Mouse (Mus musculus) cerebellum, adult 9-10 months (tissue): ENCODE data around the gene Sipa1l3.

Source experiments
- DNase-seq: peaks from one replicate; pipeline ENCODE4 v3.0.0; 2022

Gene Sipa1l3

DNA sequence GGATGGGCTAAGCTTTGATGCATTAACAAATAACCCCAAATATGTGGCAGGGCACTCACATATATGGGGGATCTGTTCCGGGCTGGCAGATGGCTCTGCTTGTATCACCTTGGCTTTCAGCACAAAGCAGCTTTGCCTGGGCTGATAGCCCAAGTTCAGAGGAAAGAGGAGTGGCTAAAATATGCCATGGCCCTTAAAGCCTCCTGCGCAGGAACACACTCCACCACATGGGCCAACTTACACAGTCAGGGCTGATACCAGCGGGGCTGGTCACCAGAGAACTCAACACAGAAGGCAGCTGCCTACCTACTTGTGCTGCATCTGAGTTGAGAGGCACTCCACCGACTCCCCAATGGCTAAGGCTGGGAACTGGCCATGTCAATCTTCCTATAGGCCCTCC is 111.6 kb downstream of the Sipa1l3 start:
- DNase-seq: no peak

DNA sequence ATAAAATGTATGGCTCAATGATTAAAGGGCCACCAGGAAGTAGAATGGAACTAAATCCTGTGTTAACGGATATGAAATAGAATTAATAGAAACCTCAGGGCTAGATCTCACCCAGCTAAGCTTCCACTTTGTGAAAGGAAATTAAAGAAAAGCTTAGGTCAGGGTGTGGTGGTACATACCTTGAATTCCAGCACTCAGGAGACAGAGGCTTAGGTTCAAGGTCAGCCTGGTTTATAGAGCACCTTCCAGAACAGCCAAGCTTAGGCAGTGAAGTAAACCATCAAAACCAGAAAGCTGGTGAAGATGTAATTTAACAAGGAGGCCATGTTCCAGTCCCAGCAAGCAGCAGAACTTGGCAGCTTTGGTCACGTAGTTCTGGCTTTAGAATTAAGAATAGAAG is 114.3 kb downstream of the Sipa1l3 start:
- DNase-seq: no peak

DNA sequence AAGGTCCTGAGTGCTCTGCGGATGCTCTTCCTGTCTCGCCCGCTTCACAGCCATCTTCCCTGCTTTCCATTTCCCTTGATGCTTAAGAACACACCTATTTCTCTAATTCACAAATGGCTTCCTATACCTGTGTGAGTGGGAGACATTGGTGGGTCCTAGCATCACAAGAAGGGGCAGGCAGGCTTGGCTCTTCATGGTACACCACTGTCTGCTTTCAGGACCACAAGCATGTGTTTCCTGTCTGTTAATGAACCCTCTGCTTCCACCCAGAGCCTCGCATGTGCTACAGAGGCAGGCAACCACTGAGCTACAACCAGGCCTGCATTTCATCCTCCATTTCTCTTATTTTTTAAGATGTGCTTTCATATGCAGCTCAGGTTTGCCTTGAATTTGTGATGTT is 116.4 kb downstream of the Sipa1l3 start:
- DNase-seq: no peak

DNA sequence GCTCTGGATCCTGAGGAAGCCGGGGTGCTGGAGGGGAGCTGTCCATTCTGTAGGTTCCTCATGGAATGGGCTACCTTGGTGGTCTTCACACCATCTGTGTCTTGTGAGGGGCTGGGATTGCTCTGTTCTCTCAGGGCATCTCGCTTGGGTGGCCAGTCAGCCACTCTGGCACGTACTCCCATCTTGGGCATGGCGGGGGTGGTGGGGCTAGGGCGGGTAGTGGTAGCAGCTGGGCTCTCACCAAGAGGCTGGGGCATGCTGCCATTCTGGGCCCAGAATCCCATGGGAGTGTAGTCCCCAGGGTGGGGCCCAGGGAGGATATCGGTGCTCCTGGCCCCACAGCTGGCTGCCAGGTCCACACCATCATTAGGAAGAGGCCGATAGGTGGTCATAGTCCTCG is 118.0 kb downstream of the Sipa1l3 start:
- no peak for DNase-seq

DNA sequence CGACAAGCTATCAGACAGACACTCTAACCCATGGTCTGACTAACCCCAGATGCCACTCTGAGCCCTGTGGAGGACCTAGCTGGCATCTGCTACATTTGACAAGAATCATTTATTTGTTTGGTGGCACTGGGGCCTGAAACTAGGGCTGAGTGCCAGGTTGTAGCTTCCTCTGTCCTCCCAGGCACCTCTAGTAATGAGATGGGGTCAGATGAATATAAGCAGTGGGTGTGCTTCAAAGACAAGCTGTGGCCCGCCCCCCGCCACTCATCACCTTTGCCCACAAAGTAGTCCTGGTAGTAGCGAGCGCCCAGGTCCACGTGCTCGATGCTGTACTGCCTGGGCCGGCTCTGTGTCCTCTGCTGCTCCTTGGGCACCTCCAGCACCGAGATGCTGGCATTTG is 119.4 kb downstream of the Sipa1l3 start:
- no peak for DNase-seq

DNA sequence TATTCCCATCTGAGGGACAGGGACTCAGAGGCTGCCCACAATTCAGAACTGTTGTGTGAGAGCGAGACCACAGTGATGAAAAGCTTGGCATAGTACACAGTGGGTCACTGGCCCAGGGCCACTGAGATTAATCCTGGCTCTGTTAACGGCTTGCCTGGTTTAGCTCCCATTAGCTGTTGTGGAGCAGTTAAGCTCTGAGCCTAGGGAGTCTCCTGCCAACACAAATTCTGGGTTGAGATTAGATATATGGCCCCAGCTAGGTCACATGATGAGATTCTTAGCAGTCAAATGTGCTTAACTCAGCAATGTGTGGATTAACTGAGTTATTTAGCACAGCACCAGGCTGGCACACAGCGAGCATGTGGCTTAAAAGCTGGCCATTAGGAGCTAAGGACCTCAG is 121.0 kb downstream of the Sipa1l3 start:
- no peak for DNase-seq

DNA sequence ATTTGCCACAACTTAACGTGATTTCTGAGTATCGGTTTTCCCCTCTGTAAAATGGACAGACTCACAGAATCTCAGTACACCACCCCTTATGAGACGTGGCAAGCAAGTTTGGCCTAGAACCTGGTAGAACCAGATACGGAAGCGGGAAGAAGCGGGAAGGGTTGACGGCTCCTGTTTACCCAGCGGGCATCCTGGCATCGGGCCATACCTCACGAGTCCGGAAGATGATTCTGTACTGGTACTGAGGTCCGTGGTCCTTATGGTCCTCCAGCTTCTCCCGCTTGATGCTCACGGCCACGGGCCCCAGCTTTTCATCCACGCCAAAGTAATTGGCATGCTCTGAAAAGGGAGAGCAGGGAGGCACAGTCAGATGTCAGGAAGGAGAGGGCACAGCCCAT is 121.5 kb downstream of the Sipa1l3 start:
- DNase-seq: peak; percentile 78

DNA sequence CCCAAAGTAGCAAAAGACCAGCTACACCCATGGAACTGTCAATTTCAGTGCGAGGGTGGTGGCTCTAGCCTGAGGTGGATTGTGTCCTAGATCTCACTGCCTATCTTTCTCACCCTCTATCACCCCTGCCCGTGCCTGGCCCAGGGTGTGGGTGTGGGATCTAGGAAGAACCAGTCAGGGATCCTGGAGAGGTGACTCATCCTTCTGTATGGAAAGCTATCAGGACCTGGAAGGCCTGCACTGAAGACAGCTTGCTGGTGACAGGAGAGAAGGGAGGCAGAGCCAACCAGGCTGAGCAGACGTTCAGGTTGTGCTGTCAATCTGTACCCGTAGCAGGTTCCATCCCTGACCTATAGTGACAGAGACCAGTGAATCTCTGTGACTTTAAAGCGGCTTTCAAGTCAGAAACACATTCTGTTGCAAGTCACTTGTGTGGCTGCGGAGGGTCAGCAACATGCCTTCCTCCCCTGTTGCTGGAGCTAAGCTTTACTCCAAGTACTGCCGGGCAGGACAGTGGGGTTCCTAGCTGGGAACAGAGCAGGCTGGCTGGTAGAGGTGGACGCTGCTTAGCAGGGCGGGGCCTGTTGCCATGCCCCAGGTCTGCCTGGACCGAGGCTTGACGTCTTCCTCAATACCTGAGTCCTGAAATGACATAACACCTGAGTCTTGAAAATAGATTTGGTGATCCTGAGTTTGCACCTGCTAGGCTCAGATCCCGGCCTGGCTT is 122.1 kb downstream of the Sipa1l3 start:
- peak; percentile 82 for DNase-seq

DNA sequence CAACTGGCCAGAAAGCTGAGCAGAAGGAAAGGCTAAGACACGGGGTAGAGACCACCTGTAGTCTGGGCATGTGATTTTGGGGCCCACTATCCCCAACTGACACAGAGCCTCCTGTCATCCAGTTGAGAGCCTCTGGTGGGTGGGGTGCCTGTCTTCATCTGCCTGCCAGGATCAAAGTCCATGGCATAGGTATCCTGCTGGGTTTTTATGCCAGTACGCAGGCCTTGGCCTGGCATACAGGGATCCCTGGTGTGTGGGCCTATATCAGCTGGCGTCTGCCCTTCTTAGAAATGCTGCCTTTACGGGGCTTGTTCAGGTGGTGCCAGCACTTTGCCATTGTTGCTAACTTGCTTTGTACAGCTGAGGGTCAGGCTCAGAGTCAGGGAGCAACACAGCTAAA is 123.3 kb downstream of the Sipa1l3 start:
- no peak for DNase-seq

DNA sequence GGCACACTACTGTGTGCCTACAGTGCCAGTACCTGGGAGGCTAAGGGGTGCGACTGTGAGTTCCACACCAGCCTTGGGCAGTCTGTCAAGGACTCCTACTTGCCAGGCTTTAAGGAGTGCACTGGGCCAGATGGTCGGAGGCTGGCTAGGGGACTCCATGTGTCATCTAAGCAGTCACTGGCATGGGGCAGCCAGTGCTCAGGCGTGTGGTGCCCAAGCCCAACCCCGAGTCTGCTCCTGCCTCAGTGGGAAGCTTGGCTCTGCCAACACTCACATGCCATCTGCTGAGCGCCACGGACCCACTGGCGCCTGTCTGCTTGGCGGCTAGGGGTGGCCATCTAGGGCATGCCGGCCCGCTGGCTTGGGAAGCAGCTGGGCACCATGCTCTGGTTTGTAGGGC is 125.1 kb downstream of the Sipa1l3 start:
- DNase-seq: peak; percentile 96

DNA sequence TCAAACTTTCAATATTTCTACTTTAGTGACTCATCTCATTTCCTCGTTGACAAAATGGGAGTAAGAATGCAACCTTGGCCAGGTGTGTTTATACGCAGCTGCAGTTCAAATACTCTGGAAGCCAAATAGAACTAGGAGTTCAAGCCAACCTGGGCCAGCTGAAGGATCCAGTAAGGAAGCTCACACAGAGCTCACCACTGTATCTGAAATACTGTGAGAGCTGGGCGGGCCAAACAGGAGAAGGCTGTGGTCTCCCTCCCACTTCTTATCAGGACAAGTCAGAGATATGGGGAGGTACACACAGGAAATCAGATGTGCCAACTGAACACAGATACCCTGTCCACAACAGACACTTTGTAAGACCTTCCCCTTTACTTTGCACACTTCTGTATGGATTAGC is 125.6 kb downstream of the Sipa1l3 start:
- no peak for DNase-seq

DNA sequence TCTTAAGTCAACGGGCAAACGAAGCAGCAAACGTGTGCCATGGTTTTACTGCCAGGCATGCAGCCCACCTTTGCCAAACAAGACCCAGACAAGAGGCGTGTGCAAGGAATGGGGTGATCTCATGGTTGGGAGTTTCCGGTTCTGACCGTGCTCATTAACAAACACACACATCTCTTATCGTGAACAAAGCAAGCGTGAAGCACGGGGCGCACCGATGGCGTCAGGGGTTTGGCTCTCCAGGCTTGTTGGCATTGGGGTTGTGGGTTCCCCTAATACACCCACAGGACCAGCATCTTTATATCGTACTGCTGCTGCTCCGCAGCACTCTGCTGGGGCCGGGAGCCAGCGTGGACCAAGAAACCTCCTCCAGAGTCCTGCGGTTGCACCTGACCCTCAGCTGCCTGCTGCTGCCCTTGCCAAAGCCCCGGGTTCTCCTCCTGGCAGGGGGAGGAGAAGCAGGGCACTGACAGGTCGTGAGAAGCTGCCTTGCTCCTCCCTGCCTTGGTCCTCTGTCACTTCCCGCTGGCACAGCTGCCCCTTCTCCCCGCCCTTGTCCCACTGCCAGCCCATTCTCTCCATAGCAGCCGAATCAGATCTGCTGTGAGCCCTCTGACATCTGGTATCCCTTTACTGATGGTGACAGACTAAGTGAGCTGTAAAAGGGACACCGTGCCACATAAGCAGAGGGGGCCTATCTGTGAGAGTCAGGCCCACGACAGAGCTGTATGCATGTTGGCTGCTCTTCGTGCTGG is 126.5 kb downstream of the Sipa1l3 start:
- peak; percentile 58 for DNase-seq

DNA sequence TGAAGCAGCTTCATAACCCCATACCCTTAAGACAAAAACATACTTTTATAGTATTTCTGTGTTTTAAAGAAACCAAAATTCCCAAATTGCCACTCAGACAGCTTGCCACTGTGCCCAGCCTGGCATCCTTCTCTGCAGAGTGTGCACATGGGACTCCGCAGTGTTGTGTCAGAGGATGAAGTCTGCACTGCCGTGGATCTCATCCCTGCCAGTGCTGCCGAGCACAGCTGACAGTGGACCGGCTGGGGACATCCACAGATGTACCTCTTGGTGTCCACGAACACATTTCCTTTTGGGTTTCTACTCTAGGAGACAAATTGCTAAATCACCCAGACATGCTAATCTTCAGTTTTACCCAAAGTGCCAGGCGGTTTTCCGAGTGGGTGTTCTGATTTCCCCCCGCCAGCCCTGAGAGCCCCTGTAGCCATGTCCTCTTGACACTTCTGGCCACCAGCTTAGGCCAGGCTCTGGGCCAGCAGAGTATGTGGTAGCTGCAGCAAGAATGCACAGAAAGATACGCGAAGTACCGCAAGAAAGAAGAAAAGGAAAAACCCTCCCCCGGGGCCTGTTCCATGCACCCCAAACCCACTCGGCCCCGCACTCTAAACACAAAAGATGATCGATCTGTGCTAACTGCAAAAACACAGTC is 127.2 kb downstream of the Sipa1l3 start:
- DNase-seq: no peak

DNA sequence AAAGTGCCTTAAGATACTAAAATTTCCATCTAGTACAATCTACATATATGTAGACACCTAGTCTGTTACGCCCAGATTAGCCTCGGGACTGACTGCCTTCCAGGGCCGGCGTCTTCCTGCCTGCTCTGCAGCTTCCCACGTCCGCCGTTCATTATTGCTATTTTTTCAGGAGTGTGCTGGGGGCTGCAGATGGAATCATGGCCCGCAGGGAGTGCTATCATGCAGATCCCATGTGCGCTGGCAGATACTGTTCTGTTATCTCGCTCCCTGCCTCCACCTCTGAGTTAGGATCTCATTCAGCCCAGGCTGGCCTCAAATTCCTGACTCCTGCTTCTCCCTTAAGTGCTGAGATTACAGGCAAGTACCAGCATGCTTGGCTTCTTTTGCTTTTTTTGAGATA is 128.2 kb downstream of the Sipa1l3 start:
- DNase-seq: peak; percentile 13

DNA sequence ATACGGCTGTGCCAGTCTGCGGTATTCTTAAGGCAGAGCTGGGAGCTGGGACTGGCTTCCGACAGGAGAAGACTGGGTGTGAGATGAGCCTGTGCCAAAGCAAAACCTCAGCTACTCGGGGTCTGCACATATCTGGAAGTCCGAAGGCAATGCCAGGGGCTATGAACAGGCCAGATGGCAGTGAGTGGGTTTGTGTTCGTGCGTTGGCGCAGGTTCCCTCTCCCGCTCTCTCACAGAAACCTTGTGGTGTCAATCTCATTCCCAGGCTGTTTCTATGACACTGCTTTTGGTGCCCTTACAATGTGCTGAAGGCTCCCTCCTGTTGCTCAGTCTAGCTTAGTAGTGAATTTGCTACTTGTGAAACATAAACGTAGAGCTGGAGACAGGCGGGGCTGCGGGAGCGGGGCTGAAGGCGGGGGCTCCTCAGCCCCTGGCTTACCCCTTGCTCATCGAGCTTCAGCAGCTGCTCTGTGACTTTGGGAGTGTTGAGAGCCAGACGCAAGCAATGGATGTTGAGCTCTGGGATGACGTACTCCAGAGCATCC is 130.8 kb downstream of the Sipa1l3 start:
- no peak for DNase-seq

DNA sequence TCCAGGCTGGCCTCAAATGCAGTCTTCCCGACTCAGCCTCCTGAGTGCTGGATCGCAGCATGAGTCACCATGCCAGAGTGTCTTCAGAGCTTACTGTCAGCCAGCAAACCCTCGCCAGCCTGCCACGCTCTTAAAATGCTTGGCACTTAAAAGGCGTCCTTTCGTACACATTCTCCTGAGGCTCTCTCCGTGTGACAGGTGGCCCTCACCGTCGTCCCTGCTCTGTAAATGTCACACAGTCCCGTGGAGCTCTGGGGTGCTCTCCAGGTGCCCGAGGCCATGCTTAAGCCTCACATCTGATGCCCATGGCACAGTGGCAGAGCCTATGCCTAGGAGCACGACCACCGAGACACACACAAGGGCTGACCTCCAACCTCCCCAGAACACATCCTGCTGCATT is 132.1 kb downstream of the Sipa1l3 start:
- peak; percentile 55 for DNase-seq

DNA sequence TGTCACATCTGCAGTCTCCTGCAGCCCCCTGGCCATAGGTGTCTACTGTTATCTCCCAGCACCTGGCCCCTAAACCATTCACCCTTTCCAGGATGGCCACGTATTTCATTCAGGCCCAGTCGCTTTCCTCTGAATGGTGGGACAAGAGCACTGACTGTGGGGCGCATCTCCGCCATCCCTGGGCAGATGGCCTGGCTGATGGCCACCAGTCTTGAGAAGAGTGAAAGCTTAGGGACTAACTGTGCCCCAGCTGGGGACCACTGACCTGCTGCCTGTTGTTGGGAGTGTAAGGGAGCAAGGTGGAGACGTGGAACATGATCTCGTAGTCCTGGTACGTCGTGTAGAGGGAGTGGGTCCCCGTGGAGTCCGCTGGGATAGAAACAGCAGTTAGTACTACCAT is 132.7 kb downstream of the Sipa1l3 start:
- DNase-seq: peak; percentile 40

DNA sequence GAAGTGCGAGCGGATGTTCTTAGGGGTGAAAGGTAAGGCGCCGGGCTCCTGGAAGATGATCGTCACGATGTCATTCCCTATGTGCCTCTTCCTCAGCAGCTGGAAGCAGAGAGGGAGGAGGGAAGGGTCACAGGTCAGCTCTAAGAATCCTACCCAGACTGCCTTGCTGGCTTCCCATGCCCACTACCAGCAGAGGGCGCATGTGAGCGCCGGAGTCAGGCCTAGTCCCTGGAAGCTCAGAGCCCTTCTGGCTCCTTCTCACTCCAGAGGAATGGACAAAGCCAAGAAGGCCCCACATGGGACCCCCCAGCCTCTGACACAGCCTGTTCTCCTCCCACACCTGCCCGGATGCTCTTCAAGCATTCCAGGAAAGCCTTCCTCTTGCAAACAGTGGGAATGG is 135.2 kb downstream of the Sipa1l3 start:
- DNase-seq: peak; percentile 77

DNA sequence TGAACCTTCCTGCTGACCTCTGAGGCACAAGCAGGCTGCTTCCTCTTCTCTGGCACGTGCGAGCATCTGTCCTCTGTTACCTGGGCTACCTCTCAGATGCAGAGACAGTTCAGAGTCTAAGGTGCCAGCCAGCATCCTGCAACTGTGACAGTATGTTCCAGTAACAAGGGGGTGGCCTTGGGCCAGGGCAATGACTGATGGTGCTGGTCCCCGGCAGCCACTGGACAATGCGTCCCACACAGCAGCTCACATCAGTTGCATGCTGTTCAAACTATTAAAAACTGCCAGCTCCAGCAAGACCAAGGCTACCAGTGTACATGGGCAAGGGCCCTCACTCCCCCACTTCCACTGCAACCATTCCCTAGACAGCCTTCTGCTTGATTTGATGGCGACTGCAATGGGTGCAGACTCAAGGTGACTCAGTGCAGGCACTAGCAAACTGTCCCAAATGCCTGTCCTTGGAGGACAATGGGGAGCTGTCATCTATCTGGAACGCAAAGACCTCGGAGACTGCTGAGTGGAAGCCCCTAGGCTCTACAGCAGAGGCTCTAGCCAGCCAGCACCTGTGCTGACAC is 136.9 kb downstream of the Sipa1l3 start:
- DNase-seq: no peak

DNA sequence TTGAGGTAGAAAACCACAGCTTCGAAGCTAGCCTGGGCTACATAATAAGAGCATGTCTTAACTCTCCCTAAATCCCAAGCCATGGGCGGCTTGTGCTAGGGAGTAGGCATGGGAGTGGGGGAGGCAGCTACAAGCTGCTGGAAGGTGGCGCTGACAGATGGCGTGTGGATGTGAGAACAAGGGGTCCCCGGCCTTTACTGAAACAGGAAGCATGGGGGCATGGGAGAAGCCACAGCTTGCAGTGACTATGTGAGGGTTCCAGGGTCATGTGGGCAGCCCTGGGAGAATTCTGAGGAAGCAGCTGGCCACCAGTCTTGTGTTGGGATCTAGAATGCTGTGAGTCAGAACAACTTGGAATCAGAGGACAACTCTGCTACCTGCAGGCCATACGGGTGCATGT is 144.4 kb downstream of the Sipa1l3 start:
- DNase-seq: no peak

DNA sequence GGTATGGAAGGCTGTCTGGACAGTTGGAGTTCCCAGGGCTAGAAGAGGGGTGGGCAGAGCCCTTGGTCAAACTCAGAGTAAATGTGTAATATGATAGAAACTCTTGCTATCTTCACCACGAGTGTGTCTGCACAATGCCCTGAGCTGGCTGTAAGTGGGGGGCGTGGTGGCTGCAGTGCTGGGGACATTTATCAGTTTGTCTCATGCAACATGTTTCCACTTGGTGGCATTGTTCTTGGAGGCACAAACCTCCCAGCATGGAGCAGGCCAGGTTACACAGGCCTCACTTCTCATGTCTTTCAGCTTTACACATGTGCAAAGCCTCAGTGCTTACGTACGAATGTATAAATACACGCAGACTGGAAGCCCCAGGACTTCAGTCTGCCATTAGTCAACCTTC is 146.3 kb downstream of the Sipa1l3 start:
- DNase-seq: no peak

DNA sequence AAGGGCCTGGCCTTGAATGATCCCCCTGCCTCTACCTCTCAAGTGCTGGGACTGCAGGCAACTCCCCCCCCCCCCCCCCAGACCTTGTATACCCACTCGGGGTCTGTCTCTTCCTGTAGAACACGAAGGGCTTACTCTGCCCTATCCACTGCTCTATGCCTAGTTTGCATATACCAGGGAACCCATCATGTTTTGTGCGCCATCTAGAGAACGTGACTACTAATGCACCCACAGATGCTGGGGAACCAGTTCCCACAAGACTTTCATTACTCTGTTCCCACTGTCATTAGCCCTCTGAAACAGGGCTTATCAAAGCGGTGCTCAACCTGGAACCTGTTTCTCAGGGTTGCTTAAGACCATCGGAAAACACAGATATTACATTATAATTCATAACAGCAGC is 148.4 kb downstream of the Sipa1l3 start:
- DNase-seq: no peak

DNA sequence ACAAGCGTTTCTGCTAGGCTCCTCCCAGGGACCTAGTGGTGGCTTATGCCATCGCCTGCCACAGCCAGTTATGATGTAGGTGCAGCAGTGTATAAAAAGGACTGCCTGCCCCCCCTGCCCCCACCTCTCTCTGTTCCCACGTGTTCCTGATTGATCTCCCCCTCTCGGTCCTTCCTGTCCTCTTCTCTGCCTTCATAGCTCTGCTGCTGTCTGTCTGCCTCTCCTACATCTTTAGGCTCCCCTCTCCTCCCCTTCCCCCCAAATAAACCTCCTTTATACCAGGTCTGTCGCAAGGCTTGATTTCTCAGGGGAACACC is 150.5 kb downstream of the Sipa1l3 start:
- DNase-seq: no peak
